Mouse (Mus musculus) intestine, embryonic 15.5 days (tissue): ENCODE data around the gene Aif1l. TPM values are rescaled to one million over a fixed set of nuclear protein-coding genes. Genes with fewer than 3 reads are reported as not detected.

Source experiments
- ATAC-seq: fragments of 200-750 bp; cut with Nextera tagmentation; 2 replicates; pipeline ENCODE4 v1.8.0; 2017; ENCODE audit warnings: moderate TSS enrichment, moderate library complexity
- H3K27ac ChIP-seq: fragments of 300-500 bp; sonication (generic); 2 replicates; pipeline ENCODE4 v1.5.1; 2015; ENCODE audit warnings: mild to moderate bottlenecking, inconsistent platforms
- H3K27me3 ChIP-seq: fragments of 300-500 bp; sonication (generic); replicated peaks from 2 replicates; pipeline ENCODE4 v1.6.1; 2015; ENCODE audit warnings: inconsistent platforms
- H3K36me3 ChIP-seq: fragments of 300-500 bp; sonication (generic); 2 replicates; pipeline ENCODE4 v1.6.1; 2015; ENCODE audit warnings: inconsistent platforms
- H3K4me1 ChIP-seq: fragments of 300-500 bp; sonication (generic); replicated peaks from 2 replicates; pipeline ENCODE4 v1.6.1; 2015; ENCODE audit warnings: inconsistent platforms
- H3K4me2 ChIP-seq: fragments of 300-500 bp; sonication (generic); replicated peaks from 2 replicates; pipeline ENCODE4 v1.6.1; 2015; ENCODE audit warnings: mild to moderate bottlenecking, inconsistent platforms
- H3K4me3 ChIP-seq: fragments of 300-500 bp; sonication (generic); replicated peaks from 2 replicates; pipeline ENCODE4 v1.5.1; 2015; ENCODE audit warnings: inconsistent platforms
- H3K9ac ChIP-seq: fragments of 300-500 bp; sonication (generic); 2 replicates; pipeline ENCODE4 v1.6.1; 2015; ENCODE audit warnings: inconsistent platforms
- H3K9me3 ChIP-seq: fragments of 300-500 bp; sonication (generic); 2 replicates; pipeline ENCODE4 v1.6.1; 2016; ENCODE audit warnings: inconsistent platforms
- WGBS: fragments of 180-500 bp; shearing (Covaris S2); methylation state at CpG from one replicate; pipeline ENCODE4 v1.1.7; 2015; 5-methylcytosine and 5-hydroxymethylcytosine counted together
- polyA plus RNA-seq: library from polyadenylated mRNA; unstranded; fragments of >200 nt; fragmentation: Nextera tagmentation; extraction: Ambion mirVana; gene quantifications from 2 replicates; pipeline ENCODE4 v1.2.1, GENCODE M21; 2015

Gene Aif1l
- polyA plus RNA-seq, 1 experiment from 2014 or later: 12.4 TPM

- H3K4me2 ChIP-seq: no peak overlapping the region
- 22% methylated on average over 9 of the region's 9 CpGs for WGBS
- H3K27ac ChIP-seq: no peak overlapping the region
- no peaks in the 10 kb centered on the region for H3K36me3 ChIP-seq
- no peak overlapping the region for H3K9ac ChIP-seq
- no peaks in the 10 kb centered on the region; the same call in 1 of the 2 replicates for H3K27me3 ChIP-seq
- H3K4me1 ChIP-seq: no peaks in the 10 kb centered on the region
- no peak overlapping the region for H3K4me3 ChIP-seq
- no peaks in the 10 kb centered on the region for H3K9me3 ChIP-seq
- no peak for ATAC-seq
Observed at GRCm38 (mm10) chr2:31924811-31925210, 25.1 kb upstream of the Aif1l start.

GRCm38 (mm10) chr2:31925936-31926335, 24.0 kb upstream of the Aif1l start:
- WGBS: 56% methylated on average over 4 of the region's 4 CpGs
- no peak for ATAC-seq
- H3K9ac ChIP-seq: no peak overlapping the region
- no peaks in the 10 kb centered on the region for H3K4me1 ChIP-seq
- H3K27ac ChIP-seq: no peak overlapping the region
- no peak overlapping the region for H3K4me3 ChIP-seq
- H3K9me3 ChIP-seq: no peaks in the 10 kb centered on the region
- no peak overlapping the region for H3K4me2 ChIP-seq
- no peaks in the 10 kb centered on the region for H3K36me3 ChIP-seq
- H3K27me3 ChIP-seq: no peaks in the 10 kb centered on the region; the same call in 1 of the 2 replicates

GRCm38 (mm10) chr2:31929664-31930063, 20.3 kb upstream of the Aif1l start:
- no peak overlapping the region for H3K4me2 ChIP-seq
- H3K36me3 ChIP-seq: no peaks in the 10 kb centered on the region
- H3K27ac ChIP-seq: no peak overlapping the region
- no peak for ATAC-seq
- no peaks in the 10 kb centered on the region; the same call in 1 of the 2 replicates for H3K27me3 ChIP-seq
- H3K9me3 ChIP-seq: no peaks in the 10 kb centered on the region
- no peak overlapping the region for H3K4me3 ChIP-seq
- no peak overlapping the region for H3K9ac ChIP-seq
- WGBS: 83% methylated on average over 3 of the region's 3 CpGs
- no peaks in the 10 kb centered on the region for H3K4me1 ChIP-seq

GRCm38 (mm10) chr2:31934551-31934950, 15.4 kb upstream of the Aif1l start:
- ATAC-seq: no peak
- WGBS: 59% methylated on average over 4 of the region's 4 CpGs
- H3K27me3 ChIP-seq: no peaks in the 10 kb centered on the region

GRCm38 (mm10) chr2:31935054-31935453, 14.9 kb upstream of the Aif1l start:
- Histone ChIP-seq H3K9ac (no peak overlapping the region), H3K27me3 (no peaks in the 10 kb centered on the region), H3K9me3 (no peaks in the 10 kb centered on the region), H3K27ac (no peak overlapping the region), H3K36me3 (no peaks in the 10 kb centered on the region), H3K4me3 (no peak overlapping the region), H3K4me1 (no peaks in the 10 kb centered on the region), H3K4me2 (no peak overlapping the region)
- ATAC-seq: no peak
- WGBS: 21% methylated on average over 4 of the region's 4 CpGs

More at GRCm38 (mm10) chr2:31934551-31934950, 15.4 kb upstream of the Aif1l start:
- Histone ChIP-seq H3K4me1 (no peaks in the 10 kb centered on the region), H3K4me2 (no peak overlapping the region), H3K9ac (no peak overlapping the region), H3K9me3 (no peaks in the 10 kb centered on the region), H3K36me3 (no peaks in the 10 kb centered on the region), H3K4me3 (no peak overlapping the region), H3K27ac (no peak overlapping the region)

GRCm38 (mm10) chr2:31938298-31938697, 11.6 kb upstream of the Aif1l start:
- H3K27me3 ChIP-seq: no peaks in the 10 kb centered on the region
- no peak overlapping the region for H3K27ac ChIP-seq
- no peaks in the 10 kb centered on the region for H3K9me3 ChIP-seq
- no peaks in the 10 kb centered on the region for H3K4me1 ChIP-seq
- H3K9ac ChIP-seq: no peak overlapping the region
- no peaks in the 10 kb centered on the region for H3K36me3 ChIP-seq
- ATAC-seq: no peak
- 62% methylated on average over 1 of the region's 1 CpGs for WGBS
- no peak overlapping the region for H3K4me2 ChIP-seq
- H3K4me3 ChIP-seq: no peak overlapping the region

GRCm38 (mm10) chr2:31943011-31943410, 6.9 kb upstream of the Aif1l start:
- Histone ChIP-seq H3K4me2 (no peak overlapping the region), H3K27me3 (no peaks in the 10 kb centered on the region), H3K4me3 (no peak overlapping the region), H3K9ac (no peak overlapping the region), H3K4me1 (no peaks in the 10 kb centered on the region), H3K9me3 (no peaks in the 10 kb centered on the region), H3K36me3 (no peaks in the 10 kb centered on the region), H3K27ac (no peak overlapping the region)
- 59% methylated on average over 4 of the region's 4 CpGs for WGBS
- no peak for ATAC-seq

- Histone ChIP-seq H3K4me1 (peaks cover 2% of the 10 kb centered on the region), H3K36me3 (no peaks in the 10 kb centered on the region), H3K9ac (no peak overlapping the region), H3K27me3 (no peaks in the 10 kb centered on the region), H3K9me3 (no peaks in the 10 kb centered on the region), H3K27ac (no peak overlapping the region), H3K4me2 (no peak overlapping the region), H3K4me3 (no peak overlapping the region)
- ATAC-seq: no peak
- 64% methylated on average over 2 of the region's 2 CpGs for WGBS
Observed at GRCm38 (mm10) chr2:31945580-31945979, 4.4 kb upstream of the Aif1l start.

GRCm38 (mm10) chr2:31948392-31948791, 1.5 kb upstream of the Aif1l start:
- Histone ChIP-seq H3K9me3 (no peaks in the 10 kb centered on the region), H3K4me3 (no peak overlapping the region), H3K9ac (no peak overlapping the region), H3K36me3 (no peaks in the 10 kb centered on the region), H3K4me1 (peaks cover 8% of the 10 kb centered on the region), H3K27ac (no peak overlapping the region), H3K27me3 (no peaks in the 10 kb centered on the region), H3K4me2 (no peak overlapping the region)
- 54% methylated on average over 6 of the region's 6 CpGs for WGBS
- peak; percentile 79 for ATAC-seq

- Histone ChIP-seq H3K9ac (no peak overlapping the region), H3K4me1 (peaks cover 8% of the 10 kb centered on the region), H3K9me3 (no peaks in the 10 kb centered on the region), H3K27ac (no peak overlapping the region), H3K36me3 (no peaks in the 10 kb centered on the region), H3K4me2 (no peak overlapping the region), H3K4me3 (no peak overlapping the region), H3K27me3 (no peaks in the 10 kb centered on the region)
- WGBS: 55% methylated on average over 6 of the region's 6 CpGs
- ATAC-seq: no peak
Observed at GRCm38 (mm10) chr2:31948801-31949200, 1.1 kb upstream of the Aif1l start.

GRCm38 (mm10) chr2:31950966-31951365, 1.0 kb downstream of the Aif1l start:
- H3K27me3 ChIP-seq: no peaks in the 10 kb centered on the region
- H3K36me3 ChIP-seq: no peaks in the 10 kb centered on the region
- H3K9ac ChIP-seq: peak overlapping the region; percentile 39
- peak overlapping the region; percentile 49 for H3K4me3 ChIP-seq
- ATAC-seq: no peak
- no peak overlapping the region for H3K27ac ChIP-seq
- 33% methylated on average over 9 of the region's 9 CpGs for WGBS
- H3K4me2 ChIP-seq: peak overlapping the region; percentile 91
- no peaks in the 10 kb centered on the region for H3K9me3 ChIP-seq
- peaks cover 8% of the 10 kb centered on the region for H3K4me1 ChIP-seq

- no peak overlapping the region for H3K9ac ChIP-seq
- no peaks in the 10 kb centered on the region for H3K27me3 ChIP-seq
- WGBS: 86% methylated on average over 10 of the region's 10 CpGs
- no peaks in the 10 kb centered on the region for H3K36me3 ChIP-seq
- no peak overlapping the region for H3K27ac ChIP-seq
- no peak for ATAC-seq
- H3K9me3 ChIP-seq: no peaks in the 10 kb centered on the region
- H3K4me1 ChIP-seq: peaks cover 8% of the 10 kb centered on the region
- H3K4me2 ChIP-seq: no peak overlapping the region
- no peak overlapping the region for H3K4me3 ChIP-seq
Observed at GRCm38 (mm10) chr2:31952236-31952635, 2.3 kb downstream of the Aif1l start.

GRCm38 (mm10) chr2:31952725-31953124, 2.8 kb downstream of the Aif1l start:
- Histone ChIP-seq H3K36me3 (no peaks in the 10 kb centered on the region), H3K9me3 (no peaks in the 10 kb centered on the region), H3K4me3 (no peak overlapping the region), H3K4me1 (peaks cover 8% of the 10 kb centered on the region), H3K27me3 (no peaks in the 10 kb centered on the region), H3K27ac (no peak overlapping the region), H3K9ac (no peak overlapping the region), H3K4me2 (no peak overlapping the region)
- no peak for ATAC-seq
- WGBS: 90% methylated on average over 3 of the region's 3 CpGs
